Mouse (Mus musculus): ENCODE measurements around the gene Gbp2b. TPM values are rescaled to one million over a fixed set of nuclear protein-coding genes. Genes with fewer than 3 reads are reported as not detected.
"Not testable (repeated sequence)": the region's sequence is repeated elsewhere in the genome, so short reads cannot be mapped to it uniquely, and the experiment has no call there.

Gbp2b gene
- polyA plus RNA-seq, 1 experiment from 2014 or later = not detected

DNA sequence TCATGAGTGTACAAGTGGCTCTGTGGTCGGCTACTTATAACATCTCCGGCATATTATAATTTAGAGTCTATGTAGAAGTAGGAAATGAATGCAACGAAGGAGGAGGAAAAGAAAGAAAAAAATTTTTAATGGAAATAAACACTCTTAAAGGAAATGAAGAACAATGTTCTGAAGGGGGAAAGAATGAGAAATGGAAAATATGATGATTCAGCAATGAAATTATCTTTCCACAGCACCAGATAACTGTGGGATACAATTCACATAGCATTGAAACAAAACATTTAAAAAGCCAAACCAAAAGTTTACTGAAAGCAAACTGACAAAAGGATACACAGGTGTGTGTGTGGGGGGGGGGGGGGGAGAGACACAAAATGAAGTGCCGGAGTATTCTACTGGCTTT lies 11.6 kb upstream of the Gbp2b start:
- H3K4me3 ChIP-seq = no peak overlapping the region
- WGBS = 94% methylated on average over 4 of the region's 4 CpGs
- H3K27ac ChIP-seq = no peak overlapping the region
- H3K9me3 ChIP-seq (replicated peaks) = no peaks in the 10 kb centered on the region
- H3K4me1 ChIP-seq = no peaks in the 10 kb centered on the region
- H3K27me3 ChIP-seq (ENCODE audit: low read depth, poor library complexity, severe bottlenecking) = no peaks in the 10 kb centered on the region
- DNase-seq (ENCODE audit: low spot score) = no peak
- H3K36me3 ChIP-seq = no peaks in the 10 kb centered on the region

DNA sequence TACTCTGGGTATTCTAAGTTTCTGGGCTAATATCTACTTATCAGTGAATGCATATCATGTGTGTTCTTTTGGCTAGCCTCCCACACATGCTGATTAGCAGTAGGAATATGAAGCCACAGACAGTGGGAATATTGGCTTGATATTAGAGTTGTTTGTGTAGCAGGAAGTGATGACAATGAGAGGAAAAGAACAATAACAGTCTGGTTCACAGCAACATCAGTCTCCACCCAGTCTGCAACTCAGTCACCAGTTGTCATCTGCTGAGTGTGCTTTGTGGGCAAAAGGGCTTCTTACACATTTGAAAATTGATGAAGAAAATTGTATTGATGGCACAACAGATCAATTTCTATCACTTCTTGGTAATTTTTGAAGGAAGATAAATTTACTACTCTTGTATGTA lies 7.3 kb upstream of the Gbp2b start:
- Histone ChIP-seq H3K9me3 (replicated peaks) (no peaks in the 10 kb centered on the region), H3K27me3 (ENCODE audit: low read depth, poor library complexity, severe bottlenecking) (no peaks in the 10 kb centered on the region), H3K27ac (no peak overlapping the region), H3K36me3 (no peaks in the 10 kb centered on the region), H3K4me3 (no peak overlapping the region), H3K4me1 (no peaks in the 10 kb centered on the region)
- DNase-seq (ENCODE audit: low spot score) = no peak

DNA sequence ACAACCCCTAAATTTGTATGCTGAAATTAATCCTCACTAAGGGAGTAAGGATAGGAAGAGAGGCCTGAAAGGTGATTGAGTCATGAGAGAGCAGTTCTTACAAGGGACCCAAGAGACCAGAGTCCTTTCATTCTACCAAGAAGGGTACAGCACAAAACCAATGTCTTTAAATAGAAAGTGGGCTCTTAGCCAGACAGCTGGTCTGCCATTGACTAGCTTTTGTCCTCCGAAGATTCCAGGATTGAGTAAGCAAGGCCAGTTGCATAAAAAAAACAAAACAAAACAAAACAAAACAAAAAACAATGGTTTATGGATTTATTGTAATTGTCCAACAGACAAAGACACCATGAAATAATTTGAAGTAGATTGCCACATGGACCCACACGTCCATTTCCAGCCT lies 5.8 kb upstream of the Gbp2b start:
- H3K27me3 ChIP-seq (ENCODE audit: low read depth, poor library complexity, severe bottlenecking) = no peaks in the 10 kb centered on the region
- H3K4me3 ChIP-seq = no peak overlapping the region
- H3K36me3 ChIP-seq = no peaks in the 10 kb centered on the region
- no peaks in the 10 kb centered on the region for H3K4me1 ChIP-seq
- no peaks in the 10 kb centered on the region for H3K9me3 ChIP-seq (replicated peaks)
- no peak for DNase-seq (ENCODE audit: low spot score)
- no peak overlapping the region for H3K27ac ChIP-seq
- WGBS = 83% methylated on average over 2 of the region's 2 CpGs

DNA sequence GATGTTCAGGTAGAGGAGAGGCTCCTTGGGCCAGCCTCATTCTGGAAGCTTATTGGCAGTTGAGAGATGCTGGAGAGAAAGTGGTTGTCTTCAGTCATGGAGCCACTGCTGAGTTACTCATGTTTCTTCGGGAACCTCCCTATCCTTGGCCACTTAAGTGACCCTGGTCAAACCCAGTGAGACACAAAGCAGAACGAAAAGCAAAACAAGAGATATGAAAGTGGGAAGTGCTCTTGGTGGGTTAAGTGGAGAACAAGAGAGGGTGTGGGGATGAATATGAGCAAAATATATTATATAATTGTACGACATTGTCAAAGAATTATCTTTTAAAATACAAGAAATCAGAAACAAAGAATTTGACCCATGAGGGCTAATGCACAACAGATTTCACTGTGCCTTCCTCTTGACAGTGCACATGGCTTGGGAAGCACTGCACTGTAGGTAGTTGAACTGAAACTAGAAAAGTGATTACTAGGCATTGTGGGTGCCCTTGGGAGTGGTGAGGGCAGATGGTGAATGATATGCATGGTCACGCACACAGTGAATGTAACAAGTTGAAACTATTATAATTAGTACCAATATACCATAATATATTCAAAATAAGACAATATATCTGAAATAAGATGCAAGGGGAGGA lies 4.1 kb upstream of the Gbp2b start:
- no peak for DNase-seq (ENCODE audit: low spot score)
- no peaks in the 10 kb centered on the region for H3K36me3 ChIP-seq
- no peak overlapping the region for H3K27ac ChIP-seq
- H3K4me3 ChIP-seq = no peak overlapping the region
- H3K27me3 ChIP-seq (ENCODE audit: low read depth, poor library complexity, severe bottlenecking) = no peaks in the 10 kb centered on the region
- H3K9me3 ChIP-seq (replicated peaks) = no peaks in the 10 kb centered on the region
- H3K4me1 ChIP-seq = no peaks in the 10 kb centered on the region
- 87% methylated on average over 4 of the region's 4 CpGs for WGBS

DNA sequence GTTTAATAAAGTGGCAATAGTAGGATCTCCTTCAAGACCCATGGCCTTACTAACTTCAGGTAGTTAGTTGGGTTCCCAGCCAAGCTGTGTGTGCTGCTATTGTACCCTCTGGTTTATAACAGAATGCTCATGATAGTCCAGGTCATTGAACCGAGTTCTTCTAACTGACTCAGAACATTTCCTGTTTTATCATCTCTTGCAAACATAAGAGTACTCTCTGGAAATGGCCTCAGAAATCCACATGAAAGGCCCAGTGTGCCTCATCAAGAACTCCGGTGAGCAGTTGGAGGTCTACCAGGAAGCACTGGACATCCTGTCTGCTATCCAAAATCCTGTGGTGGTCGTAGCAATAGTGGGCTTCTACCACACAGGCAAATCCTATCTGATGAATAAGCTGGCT lies 3.3 kb downstream of the Gbp2b start:
- Histone ChIP-seq H3K4me3 (no peak overlapping the region), H3K27ac (no peak overlapping the region), H3K4me1 (no peaks in the 10 kb centered on the region), H3K9me3 (replicated peaks) (no peaks in the 10 kb centered on the region), H3K27me3 (ENCODE audit: low read depth, poor library complexity, severe bottlenecking) (no peaks in the 10 kb centered on the region), H3K36me3 (no peaks in the 10 kb centered on the region)
- DNase-seq (ENCODE audit: low spot score) = no peak
- 91% methylated on average over 3 of the region's 3 CpGs for WGBS

DNA sequence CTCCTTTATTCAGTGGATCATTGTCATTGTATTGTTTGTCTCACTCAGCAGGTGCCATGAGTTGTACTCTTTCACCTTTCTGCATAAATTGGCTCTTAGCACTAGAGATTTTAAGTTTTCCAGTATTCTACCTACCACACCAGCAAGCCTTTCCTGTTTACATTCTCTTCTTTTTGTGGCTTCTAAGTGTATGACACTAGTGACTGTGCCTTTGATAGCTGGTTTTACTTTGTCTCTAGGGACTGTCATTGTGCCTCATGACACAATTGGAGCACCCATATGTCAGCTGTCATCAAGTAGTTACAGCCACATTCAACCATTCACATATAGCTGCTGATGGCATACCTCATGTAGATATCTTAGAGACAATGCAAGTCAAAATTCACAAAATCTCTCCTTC lies 7.0 kb downstream of the Gbp2b start:
- no peaks in the 10 kb centered on the region for H3K9me3 ChIP-seq (replicated peaks)
- no peak for DNase-seq (ENCODE audit: low spot score)
- H3K4me1 ChIP-seq = no peaks in the 10 kb centered on the region
- H3K27me3 ChIP-seq (ENCODE audit: low read depth, poor library complexity, severe bottlenecking) = no peaks in the 10 kb centered on the region
- H3K36me3 ChIP-seq = no peaks in the 10 kb centered on the region
- no peak overlapping the region for H3K27ac ChIP-seq
- H3K4me3 ChIP-seq = no peak overlapping the region

DNA sequence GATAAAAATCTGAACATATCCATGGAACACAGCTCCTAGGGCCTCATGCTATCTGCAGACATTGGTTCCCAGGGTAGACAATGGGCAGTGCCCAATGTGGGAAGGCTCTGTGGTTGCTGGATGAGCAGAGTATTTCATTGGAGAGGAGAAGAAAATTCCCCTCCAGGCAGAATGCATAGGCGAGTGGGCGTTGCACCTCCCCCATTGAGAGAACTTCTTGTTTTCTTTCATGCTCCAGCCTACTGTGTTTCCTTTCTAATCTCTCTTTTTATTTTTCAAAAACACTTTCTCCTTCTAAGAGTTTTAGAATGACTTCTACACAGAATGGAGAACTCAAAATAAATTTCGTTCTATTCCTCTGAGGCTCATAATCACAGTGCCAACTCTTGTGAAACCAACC lies 24.0 kb downstream of the Gbp2b start:
- Histone ChIP-seq H3K36me3 (no peaks in the 10 kb centered on the region), H3K9me3 (replicated peaks) (no peaks in the 10 kb centered on the region), H3K4me1 (no peaks in the 10 kb centered on the region), H3K4me3 (no peak overlapping the region), H3K27me3 (ENCODE audit: low read depth, poor library complexity, severe bottlenecking) (no peaks in the 10 kb centered on the region), H3K27ac (no peak overlapping the region)
- WGBS = 87% methylated on average over 3 of the region's 3 CpGs
- no peak for DNase-seq (ENCODE audit: low spot score)

DNA sequence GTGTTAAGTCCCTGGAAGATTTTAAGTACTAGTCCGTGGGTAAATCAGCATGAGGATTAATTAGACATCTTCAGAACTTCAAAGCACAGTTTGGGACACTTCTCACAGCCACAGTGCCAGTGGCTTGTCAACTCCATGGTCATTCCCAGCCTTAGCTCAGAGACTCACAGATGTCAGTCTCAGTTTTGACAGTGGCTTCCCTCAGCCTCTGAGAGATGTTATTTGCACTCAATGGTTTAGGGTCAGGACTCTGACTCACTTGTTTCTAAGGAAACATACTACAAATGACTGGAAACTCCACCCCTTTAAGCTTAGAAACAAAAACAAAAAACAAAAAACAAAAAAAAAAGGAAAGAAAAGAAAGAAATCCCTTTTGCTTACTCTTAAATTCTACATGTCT lies 25.0 kb downstream of the Gbp2b start:
- H3K27me3 ChIP-seq (ENCODE audit: low read depth, poor library complexity, severe bottlenecking) = no peaks in the 10 kb centered on the region
- no peaks in the 10 kb centered on the region for H3K9me3 ChIP-seq (replicated peaks)
- no peaks in the 10 kb centered on the region for H3K36me3 ChIP-seq
- H3K4me3 ChIP-seq = no peak overlapping the region
- no peaks in the 10 kb centered on the region for H3K4me1 ChIP-seq
- no peak overlapping the region for H3K27ac ChIP-seq
- DNase-seq (ENCODE audit: low spot score) = no peak
- whole genome bisulfite sequencing = 53% methylated on average over 1 of the region's 1 CpGs

DNA sequence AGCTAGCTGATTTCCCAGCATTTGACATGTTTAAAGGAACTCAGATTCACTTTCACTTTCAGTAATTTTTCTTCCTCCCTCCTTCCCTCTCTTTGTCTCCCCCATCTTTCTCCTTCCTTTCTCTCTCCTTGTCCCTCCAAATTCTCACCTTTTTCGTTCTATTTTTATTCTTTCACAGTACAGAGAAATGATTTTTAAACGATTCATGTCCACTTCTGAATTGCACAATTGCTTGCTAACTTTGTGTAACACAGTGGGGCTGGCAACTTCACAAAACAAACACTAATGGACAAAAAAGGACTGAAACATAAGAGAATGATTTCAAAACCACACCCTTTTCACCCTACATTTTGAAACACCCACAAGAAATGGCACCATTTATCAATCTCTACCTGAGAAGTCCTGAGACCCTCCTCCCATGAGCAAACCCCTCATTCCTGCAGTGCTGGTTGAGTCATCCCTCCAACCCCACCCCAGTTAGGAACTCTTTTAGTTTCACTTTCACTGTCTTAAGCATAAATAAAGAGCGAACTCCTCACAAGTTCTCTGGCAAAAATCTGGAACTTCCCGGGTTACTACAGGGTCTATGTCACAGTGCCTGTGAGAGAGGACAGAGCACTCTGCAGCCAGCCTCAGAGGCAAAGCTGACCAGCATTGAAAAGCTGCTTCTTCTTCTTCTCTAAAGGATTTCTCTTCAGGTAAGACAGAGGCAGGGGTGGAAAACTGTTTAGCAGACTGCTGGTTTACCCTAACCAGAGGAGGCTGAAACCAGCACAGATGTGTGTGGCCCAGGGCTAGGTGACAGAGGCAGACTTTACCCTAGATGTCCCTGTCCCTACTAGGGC lies 25.7 kb downstream of the Gbp2b start, which contains the start of gene Gbp2:
Gene Gbp2 (plus strand): TSS at position 492 of the 845 bp plus-strand sequence.
- H3K9me3 ChIP-seq (replicated peaks) = no peaks in the 10 kb centered on the region
- H3K4me3 ChIP-seq = no peak within 1 kb of the TSS
- DNase-seq (ENCODE audit: low spot score) = no peak
- no peak within 1 kb of the TSS for H3K27ac ChIP-seq
- H3K36me3 ChIP-seq = no peaks in the 10 kb centered on the region
- H3K27me3 ChIP-seq (ENCODE audit: low read depth, poor library complexity, severe bottlenecking) = no peaks in the 10 kb centered on the region
- 79% methylated on average over 4 of the region's 4 CpGs for WGBS
- no peaks in the 10 kb centered on the region for H3K4me1 ChIP-seq

DNA sequence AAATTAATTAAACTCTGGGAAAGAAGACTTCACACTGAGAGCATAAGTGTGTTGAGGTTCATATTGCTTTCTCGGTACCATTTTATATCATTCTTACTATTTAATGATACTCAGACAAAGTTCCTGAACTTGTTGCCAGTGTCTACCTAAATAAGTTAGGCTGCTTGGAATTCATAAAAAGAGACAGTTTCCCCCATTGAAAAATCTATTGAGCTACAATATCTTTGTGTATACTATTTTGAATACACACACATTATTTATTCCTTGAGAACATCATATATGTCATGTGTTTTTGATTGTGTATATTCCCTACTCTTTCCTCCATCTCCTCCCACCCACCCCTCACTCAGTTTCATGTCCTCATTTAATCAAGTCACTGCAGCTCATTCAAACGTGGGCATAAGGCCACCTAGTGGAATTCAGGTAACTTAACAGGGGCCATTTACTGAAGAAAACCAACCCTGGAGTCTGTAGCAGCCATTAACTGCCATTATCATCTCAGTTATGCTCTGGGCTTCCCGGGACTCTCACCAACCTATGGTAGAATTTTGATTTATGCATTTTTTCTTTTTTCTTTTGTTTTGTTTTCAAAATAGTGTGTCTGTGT lies 26.4 kb downstream of the Gbp2b start:
- Histone ChIP-seq H3K4me1 (no peaks in the 10 kb centered on the region), H3K27ac (no peak overlapping the region), H3K36me3 (no peaks in the 10 kb centered on the region), H3K9me3 (replicated peaks) (no peaks in the 10 kb centered on the region), H3K4me3 (no peak overlapping the region), H3K27me3 (ENCODE audit: low read depth, poor library complexity, severe bottlenecking) (no peaks in the 10 kb centered on the region)
- 55% methylated on average over 3 of the region's 3 CpGs for WGBS
- DNase-seq (ENCODE audit: low spot score) = no peak

DNA sequence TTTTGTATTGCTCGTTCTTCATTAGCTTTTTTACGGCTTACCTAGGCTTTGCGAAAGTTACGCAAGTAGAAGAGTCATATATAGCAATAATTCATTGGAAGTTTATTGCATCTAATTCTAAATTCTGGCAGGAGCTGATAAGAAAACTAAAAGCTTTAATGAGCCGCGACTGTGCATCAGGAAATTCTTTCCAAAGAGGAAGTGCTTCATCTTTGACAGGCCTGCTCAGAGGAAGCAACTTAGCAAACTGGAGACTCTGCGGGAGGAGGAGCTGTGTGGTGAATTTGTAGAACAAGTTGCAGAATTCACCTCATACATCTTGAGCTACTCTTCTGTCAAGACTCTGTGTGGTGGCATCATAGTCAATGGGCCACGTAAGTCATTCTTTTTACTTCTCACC lies 35.7 kb downstream of the Gbp2b start:
- no peak overlapping the region for H3K4me3 ChIP-seq
- H3K27me3 ChIP-seq (ENCODE audit: low read depth, poor library complexity, severe bottlenecking) = no peaks in the 10 kb centered on the region
- H3K36me3 ChIP-seq = no peaks in the 10 kb centered on the region
- no peak for DNase-seq (ENCODE audit: low spot score)
- H3K9me3 ChIP-seq (replicated peaks) = no peaks in the 10 kb centered on the region
- H3K4me1 ChIP-seq = no peaks in the 10 kb centered on the region
- H3K27ac ChIP-seq = no peak overlapping the region
- WGBS = 74% methylated on average over 8 of the region's 8 CpGs

DNA sequence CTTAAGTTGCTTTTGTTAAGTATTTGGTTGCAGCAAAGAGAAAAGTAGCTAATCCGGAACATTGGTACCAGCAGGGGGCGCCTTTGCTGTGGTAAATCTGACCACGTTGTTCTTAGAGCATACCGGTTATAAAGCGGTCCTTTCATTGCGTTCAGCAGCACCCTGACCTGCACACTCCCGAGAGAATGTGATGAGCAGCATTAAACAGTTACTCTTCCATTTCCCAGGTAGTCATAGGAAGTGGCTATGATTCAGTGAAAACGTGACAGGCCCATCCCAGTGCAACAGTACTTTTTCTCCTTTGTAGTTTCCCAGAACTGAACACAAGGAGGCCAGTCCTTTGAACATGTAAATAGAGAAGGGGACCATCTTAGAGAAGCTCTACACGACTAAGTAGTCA lies 45.6 kb downstream of the Gbp2b start:
- WGBS = 5% methylated on average over 9 of the region's 9 CpGs
- no peak overlapping the region for H3K27ac ChIP-seq
- no peaks in the 10 kb centered on the region for H3K27me3 ChIP-seq (ENCODE audit: low read depth, poor library complexity, severe bottlenecking)
- no peaks in the 10 kb centered on the region for H3K36me3 ChIP-seq
- no peaks in the 10 kb centered on the region for H3K9me3 ChIP-seq (replicated peaks)
- no peaks in the 10 kb centered on the region for H3K4me1 ChIP-seq
- peak; percentile 82 for DNase-seq (ENCODE audit: low spot score)
- H3K4me3 ChIP-seq = no peak overlapping the region

DNA sequence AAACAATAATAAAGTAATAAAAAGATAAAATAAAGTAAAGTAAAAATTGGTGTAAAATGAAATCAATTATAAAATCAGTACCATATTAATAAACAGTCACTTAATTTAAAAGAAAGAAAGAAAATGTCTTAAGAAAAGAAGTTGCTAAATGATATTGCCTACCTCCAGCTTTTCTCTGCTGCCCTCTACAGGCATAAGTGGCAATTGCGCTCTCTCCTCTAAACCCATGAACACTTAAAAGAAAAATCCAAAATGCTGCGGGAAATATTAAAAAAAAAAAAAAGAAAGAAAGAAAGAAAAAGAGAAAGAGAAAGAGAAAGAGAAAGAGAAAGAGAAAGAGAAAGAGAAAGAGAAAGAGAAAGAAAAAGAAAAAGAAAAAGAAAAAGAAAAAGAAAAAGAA lies 51.3 kb downstream of the Gbp2b start:
- peak; percentile 58 for DNase-seq (ENCODE audit: low spot score)
- H3K27ac ChIP-seq; H3K4me3 ChIP-seq; H3K9me3 ChIP-seq (replicated peaks); H3K4me1 ChIP-seq; H3K27me3 ChIP-seq (ENCODE audit: low read depth, poor library complexity, severe bottlenecking); H3K36me3 ChIP-seq: not testable (repeated sequence)
- 21% methylated on average over 2 of the region's 2 CpGs for WGBS
